Mouse (Mus musculus) macrophage (primary cell): Measurements from ENCODE around the gene B3gnt2. TPM values are rescaled to one million over a fixed set of nuclear protein-coding genes. Genes with fewer than 3 reads are reported as not detected.
A peak's percentile ranks its signal among the peaks of the same experiment; 100 is the strongest.

ENCODE experiments used
- H3K27ac ChIP-seq: fragments of 350-480 bp; formaldehyde crosslinking; 2 replicates; pipeline ENCODE4 v1.9.0; 2021
- H3K36me3 ChIP-seq: fragments of 350-480 bp; formaldehyde crosslinking; 2 replicates; pipeline ENCODE4 v1.9.0; 2021; ENCODE audit errors: inconsistent target
- H3K4me3 ChIP-seq: fragments of 350-480 bp; formaldehyde crosslinking; 2 replicates; pipeline ENCODE4 v1.9.0; 2021; ENCODE audit errors: inconsistent target
- H3K79me2 ChIP-seq: fragments of 350-480 bp; formaldehyde crosslinking; 2 replicates; pipeline ENCODE4 v1.9.0; 2021; ENCODE audit errors: inconsistent target
- WGBS: methylation state at CpG from one replicate; pipeline ENCODE4 v1.1.7; 2026; ENCODE audit warnings: inconsistent platforms; ENCODE audit not compliant: missing documents; 5-methylcytosine and 5-hydroxymethylcytosine counted together
- polyA plus RNA-seq: library from polyadenylated mRNA; stranded (reverse); fragments of 250-400 nt; gene quantifications from 3 replicates; pipeline ENCODE4 v1.2.4, GENCODE M21; 2018; ENCODE audit warnings: inconsistent platforms

B3gnt2 gene
- polyA plus RNA-seq, 1 experiment from 2014 or later: 65.2 TPM

DNA sequence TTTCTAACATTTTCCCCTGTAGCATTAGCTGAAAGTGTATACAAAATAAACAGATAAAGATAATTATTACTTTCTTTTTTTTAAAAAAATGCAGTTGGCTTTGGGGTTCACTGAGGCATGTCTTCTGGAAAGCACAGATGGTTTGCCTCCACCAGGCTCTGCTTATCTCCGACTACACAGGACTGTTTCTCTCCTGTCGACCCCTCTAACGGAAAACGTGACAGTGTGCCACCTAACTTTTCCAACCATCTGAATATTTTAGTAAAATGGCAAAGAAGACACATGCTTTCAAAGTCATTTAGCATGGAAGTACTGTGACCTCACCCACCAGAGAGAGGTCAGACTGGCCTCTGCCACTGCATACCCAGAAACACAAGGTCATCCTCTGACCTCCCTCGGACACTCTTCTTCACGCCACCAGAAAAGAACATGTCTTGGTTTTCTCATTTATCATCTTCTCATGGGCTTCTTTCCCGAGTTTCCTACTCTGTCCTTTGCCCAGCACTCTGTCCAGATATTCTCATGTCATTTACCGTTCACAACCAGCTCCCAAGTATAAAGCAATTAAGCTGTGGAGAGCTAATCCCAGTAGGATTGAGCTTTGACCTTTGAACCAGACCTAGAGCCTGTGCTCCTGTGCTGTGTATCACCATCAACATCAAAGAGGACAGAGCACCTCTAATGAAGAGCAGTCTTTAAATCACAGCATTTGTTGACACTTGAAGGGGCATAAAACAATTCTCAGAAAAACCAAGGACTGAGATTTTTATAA is 13.6 kb downstream of the B3gnt2 start:
- 87% methylated on average over 8 of the region's 8 CpGs for WGBS
- 0 out of 2 replicates have a peak overlapping the region, but pooled peaks have one; percentile 87 for H3K27ac ChIP-seq
- peaks cover 97% of the 10 kb centered on the region for H3K79me2 ChIP-seq
- H3K4me3 ChIP-seq: no peak overlapping the region
- no peaks in the 10 kb centered on the region for H3K36me3 ChIP-seq

DNA sequence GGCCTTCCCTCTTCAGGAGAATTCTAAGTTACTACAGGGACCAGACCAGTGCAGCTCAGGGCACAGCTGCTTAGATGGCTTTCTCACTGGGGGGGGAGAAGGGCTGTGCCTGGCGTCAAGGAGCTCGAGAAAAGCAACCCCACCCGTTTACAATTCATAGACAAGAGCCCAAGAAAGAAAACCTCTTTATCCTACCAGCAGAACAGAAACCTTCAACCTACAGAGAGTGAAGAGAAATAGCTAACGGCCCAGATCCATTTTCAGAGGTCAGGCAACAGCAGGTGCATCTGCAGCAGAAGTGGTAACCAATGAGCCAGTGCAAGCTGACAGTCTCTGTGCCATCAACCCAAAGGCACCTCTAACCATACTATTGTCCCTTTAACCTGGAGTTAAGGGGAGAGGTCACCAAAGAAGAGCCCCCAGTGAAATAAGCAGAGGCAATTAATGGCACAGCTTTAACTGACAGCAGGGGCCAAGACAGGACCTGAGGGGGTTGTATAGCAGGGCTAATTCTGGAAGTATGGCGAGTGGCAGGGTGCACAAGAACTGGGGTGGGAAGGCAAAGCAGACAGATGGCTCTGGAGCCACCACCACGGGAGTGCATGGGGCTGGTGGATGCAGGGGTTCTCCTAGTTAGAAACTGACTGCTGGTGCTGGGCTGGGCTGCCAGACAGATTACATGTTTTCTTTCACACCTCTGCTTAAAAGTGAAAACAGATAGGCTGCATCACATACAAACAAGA is 14.5 kb downstream of the B3gnt2 start:
- peak overlapping the region; percentile 99 for H3K27ac ChIP-seq
- WGBS: 42% methylated on average over 6 of the region's 6 CpGs
- no peaks in the 10 kb centered on the region for H3K36me3 ChIP-seq
- H3K4me3 ChIP-seq: no peak overlapping the region
- H3K79me2 ChIP-seq: peaks cover 97% of the 10 kb centered on the region

DNA sequence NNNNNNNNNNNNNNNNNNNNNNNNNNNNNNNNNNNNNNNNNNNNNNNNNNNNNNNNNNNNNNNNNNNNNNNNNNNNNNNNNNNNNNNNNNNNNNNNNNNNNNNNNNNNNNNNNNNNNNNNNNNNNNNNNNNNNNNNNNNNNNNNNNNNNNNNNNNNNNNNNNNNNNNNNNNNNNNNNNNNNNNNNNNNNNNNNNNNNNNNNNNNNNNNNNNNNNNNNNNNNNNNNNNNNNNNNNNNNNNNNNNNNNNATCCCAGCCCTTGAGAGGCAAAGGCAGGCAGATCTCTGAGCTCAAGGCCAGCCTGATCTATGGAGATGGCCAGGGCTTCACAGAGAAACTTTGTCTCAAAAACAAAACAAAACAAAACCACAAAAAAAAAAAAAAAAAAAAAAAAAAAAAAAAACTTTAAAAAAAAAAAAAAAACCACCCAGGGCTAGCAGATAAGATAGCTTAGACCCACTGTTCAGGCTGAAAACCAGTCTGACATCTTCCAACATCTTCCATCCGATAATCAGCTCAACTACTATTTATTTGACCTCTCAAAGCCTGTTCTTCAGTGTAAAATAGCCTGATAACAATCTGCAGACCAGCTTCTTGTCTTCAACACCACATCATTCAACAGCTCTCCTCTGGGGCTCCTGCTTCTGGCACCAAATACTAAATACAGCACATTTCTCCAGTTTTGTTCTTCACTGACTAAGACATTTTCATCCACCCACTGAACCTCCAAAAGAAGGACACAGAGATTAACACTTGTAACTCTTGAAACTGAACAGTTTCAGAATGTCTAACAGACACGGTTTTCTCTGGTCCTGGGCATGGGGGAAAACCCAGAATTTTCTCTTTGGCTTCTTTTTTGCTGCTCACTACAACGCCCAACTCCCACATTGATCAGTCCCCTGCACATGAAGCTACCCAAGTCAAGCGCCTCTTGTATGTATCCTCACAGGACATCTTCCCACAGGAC is 15.7 kb downstream of the B3gnt2 start:
- WGBS: 50% methylated on average over 4 of the region's 4 CpGs
- Histone ChIP-seq H3K36me3 (no peaks in the 10 kb centered on the region), H3K79me2 (peaks cover 97% of the 10 kb centered on the region), H3K4me3 (no peak overlapping the region), H3K27ac (peak overlapping the region; percentile 99)

DNA sequence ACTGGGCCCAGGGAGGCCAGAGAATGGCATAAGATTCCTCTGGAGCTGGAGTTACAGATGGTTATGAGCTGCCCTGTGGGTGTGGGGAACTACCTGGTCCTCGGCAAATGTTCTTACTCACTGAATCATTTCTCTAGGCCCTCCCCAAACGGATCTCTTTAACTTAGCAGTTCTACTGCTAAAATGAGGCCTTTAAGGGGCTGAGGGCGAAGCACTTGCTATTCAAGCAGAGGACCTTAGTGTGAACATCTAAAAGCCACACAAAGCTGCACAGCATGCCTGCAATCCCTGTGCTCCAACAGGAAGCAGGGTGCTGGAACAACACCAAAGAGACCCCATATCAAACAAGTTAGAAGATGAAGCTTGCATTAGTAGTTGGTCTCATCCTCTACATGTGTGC is 21.3 kb downstream of the B3gnt2 start:
- 0 out of 2 replicates have a peak overlapping the region, but pooled peaks have one; percentile 2 for H3K27ac ChIP-seq
- 60% methylated on average over 3 of the region's 3 CpGs for WGBS
- H3K4me3 ChIP-seq: no peak overlapping the region
- peaks cover 21% of the 10 kb centered on the region for H3K36me3 ChIP-seq
- peaks cover 97% of the 10 kb centered on the region for H3K79me2 ChIP-seq

DNA sequence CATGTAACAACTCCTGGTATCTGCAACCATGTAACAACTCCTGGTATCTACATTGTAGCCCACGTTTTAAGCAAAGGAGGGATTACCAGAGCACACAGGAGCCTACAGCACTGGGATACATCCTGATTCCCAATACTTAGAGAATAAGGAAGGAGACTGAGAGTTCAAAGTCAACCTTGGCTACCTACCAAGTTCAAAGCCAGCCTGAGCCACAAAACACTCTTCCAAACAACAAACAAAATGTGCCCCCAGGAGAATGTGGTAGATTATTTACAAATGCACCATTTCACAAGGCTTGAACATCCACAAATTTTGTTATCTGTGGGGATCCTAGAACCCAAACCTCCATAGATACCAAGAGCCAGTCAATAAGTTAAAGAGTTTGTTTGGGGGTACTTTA is 22.4 kb downstream of the B3gnt2 start:
- no peak overlapping the region for H3K4me3 ChIP-seq
- H3K79me2 ChIP-seq: peaks cover 97% of the 10 kb centered on the region
- WGBS: 67% methylated on average over 1 of the region's 1 CpGs
- peaks cover 32% of the 10 kb centered on the region for H3K36me3 ChIP-seq
- peak overlapping the region; percentile 2; the same call in 1 of the 2 replicates for H3K27ac ChIP-seq

DNA sequence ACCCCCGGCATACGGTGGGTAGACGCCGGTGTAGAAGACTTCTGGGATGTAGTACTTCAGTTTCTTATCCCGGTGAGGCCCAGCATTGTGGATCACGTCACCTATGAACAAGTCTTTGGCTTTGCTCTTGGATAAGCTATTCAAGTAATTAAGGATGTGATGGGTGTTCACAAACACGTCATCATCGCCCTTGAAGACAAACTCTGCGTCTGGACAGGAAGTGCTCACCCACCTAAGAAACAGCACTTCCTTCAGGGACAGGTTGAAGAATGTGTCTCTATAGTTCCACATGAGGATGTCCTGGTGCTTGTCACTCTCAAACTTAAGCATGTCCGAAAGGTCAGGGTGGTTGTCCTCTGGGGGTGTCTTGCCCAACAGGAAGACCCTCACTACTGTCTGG is 24.5 kb downstream of the B3gnt2 start:
- Histone ChIP-seq H3K79me2 (peaks cover 97% of the 10 kb centered on the region), H3K4me3 (no peak overlapping the region), H3K36me3 (peaks cover 34% of the 10 kb centered on the region), H3K27ac (no peak overlapping the region)
- 89% methylated on average over 10 of the region's 10 CpGs for WGBS

DNA sequence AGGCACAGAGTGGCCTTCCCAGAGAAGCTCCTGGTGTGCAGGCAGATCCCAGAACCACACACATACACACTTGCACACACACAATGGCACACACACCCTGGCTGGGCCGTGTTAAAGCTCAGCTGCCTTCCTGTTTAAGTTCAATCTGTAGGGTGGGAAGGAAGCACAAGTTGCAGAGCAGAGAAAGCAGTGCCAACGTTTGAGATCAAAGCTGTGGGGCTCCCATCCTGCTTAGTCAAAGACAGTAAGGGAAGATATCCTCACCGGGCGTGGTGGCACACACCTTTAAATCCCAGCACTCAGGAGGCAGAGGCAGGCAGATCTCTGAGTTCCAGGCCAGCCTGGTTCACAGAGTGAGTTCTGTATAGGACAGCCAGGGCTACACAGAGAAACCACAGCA is 28.2 kb downstream of the B3gnt2 start:
- Histone ChIP-seq H3K79me2 (peaks cover 60% of the 10 kb centered on the region), H3K36me3 (peaks cover 34% of the 10 kb centered on the region), H3K27ac (no peak overlapping the region), H3K4me3 (no peak overlapping the region)
- 60% methylated on average over 3 of the region's 4 CpGs for WGBS

DNA sequence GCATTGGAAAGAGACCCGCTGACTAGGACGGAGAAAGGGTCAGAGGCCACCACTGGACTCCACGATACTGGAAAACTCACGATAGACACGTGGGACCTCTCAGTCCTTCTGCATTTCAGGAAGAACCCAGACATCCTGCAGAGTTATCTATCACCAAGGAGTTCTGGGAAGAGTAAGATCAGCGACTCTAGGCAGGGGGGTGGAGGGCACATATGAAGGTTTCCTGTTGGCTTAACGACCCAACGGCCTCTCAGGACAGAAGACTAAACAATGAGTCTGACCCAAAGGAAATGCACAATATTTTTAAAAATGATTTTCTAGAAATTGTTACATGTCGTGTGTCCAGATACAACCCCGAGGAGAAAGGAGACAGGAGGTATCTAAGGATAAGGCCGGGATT is 28.8 kb downstream of the B3gnt2 start:
- Histone ChIP-seq H3K79me2 (peaks cover 53% of the 10 kb centered on the region), H3K36me3 (peaks cover 32% of the 10 kb centered on the region), H3K27ac (no peak overlapping the region), H3K4me3 (no peak overlapping the region)
- WGBS: 84% methylated on average over 11 of the region's 11 CpGs

DNA sequence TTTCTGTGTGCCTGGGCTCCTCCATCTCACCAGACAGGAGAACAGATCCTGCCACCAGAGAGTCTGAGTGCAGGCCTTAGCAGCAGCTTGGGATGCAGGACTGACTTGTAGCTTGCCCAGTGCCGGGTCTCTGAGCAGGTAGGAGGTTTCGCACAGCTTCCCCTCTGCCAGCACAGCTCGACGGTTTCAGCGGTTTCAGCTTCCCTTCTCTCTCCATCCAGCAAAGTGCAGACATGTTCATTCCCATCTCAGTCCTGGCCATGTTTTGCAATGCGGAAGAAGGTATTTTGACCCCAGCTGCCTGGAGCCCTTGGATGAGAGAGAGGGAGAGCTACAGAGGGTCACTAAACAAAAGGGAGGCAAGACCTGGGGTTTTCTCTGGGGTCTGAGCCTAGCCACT is 30.1 kb downstream of the B3gnt2 start:
- Histone ChIP-seq H3K27ac (no peak overlapping the region), H3K4me3 (no peak overlapping the region), H3K79me2 (peaks cover 41% of the 10 kb centered on the region), H3K36me3 (peaks cover 19% of the 10 kb centered on the region)
- 59% methylated on average over 6 of the region's 6 CpGs for WGBS

DNA sequence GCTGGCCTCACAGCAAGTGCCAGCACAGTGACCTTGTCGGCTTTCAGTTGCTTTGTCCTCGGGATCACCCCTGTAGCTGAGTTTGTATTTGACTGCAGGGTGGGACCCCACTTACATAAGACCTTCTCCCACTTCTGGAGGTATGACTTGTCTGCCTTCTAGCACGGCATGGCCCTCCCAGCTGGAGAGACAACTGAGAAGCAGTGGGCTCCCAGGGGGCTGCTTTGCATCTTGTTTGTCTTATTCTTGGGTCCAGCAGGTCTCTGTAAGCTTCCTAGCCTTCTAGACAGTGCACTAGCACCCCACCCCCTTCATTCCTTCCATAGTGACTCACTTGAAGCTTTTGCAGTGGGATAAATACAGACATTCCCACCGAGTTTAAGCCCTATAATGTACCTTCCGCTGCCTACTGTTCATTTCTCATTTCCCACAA is 30.6 kb downstream of the B3gnt2 start:
- Histone ChIP-seq H3K79me2 (peaks cover 36% of the 10 kb centered on the region), H3K36me3 (peaks cover 18% of the 10 kb centered on the region), H3K4me3 (no peak overlapping the region), H3K27ac (no peak overlapping the region)
- WGBS: 90% methylated on average over 5 of the region's 5 CpGs

DNA sequence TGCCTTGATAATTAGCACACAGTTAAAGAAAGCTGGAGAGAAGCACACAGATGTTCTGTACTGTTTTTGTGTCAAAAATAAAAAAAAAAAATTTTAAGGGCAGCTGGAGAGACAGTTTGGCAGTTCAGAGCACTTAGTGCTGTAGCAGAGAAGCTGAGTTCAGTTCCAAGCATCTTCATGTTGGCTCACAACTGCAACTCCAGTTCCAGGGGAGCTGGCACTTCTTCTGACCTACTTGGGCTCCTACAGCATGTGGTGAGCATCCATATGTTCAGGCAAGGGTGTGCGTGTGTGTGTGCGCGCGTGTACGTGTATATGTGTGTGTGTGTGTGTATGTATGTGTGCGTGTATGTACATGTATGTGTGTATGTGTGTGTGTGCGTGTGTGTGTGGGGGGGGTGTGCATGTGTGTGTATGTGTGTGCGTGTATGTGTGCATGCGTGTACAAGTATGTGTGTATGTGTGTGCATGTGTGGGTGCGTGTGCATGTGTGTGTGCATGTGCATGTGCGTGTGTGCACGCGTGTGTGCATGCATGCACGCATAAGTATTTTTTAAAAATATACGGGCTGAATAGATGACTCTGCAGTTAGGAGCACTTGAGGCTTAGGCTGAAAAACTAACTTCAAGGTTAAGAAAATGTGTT is 31.7 kb downstream of the B3gnt2 start:
- 96% methylated on average over 15 of the region's 15 CpGs for WGBS
- Histone ChIP-seq H3K36me3 (peaks cover 9% of the 10 kb centered on the region), H3K4me3 (no peak overlapping the region), H3K79me2 (peaks cover 25% of the 10 kb centered on the region), H3K27ac (no peak overlapping the region)

DNA sequence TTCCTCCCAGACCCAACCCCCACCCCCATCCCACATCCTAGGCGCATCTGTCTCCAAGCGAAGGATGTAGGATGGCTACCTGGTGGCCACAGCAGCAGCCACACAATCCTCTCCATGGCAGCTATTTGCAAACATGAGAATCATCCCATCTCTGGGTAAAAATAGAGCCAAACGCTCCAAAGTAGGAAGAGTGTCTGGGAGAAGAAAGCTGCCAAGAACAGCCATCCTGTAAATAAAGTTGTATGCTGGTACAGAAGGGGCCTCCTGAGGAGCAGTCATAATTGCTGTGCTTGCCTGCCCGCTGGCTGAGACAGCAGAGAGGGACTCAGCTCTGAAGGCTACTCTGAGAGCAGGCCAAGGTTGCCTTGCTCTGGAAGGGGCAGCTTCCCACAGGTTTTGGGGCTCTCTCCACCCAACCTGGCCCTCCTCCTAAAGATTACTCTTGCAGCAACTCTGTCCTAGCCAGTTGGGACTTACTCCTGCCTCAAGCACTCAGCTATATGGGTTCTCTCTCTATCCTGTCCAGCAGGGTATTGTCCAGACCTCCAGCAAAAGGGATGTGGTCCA is 33.2 kb downstream of the B3gnt2 start:
- Histone ChIP-seq H3K4me3 (no peak overlapping the region), H3K27ac (no peak overlapping the region), H3K79me2 (peaks cover 10% of the 10 kb centered on the region), H3K36me3 (no peaks in the 10 kb centered on the region)
- WGBS: 97% methylated on average over 4 of the region's 4 CpGs

DNA sequence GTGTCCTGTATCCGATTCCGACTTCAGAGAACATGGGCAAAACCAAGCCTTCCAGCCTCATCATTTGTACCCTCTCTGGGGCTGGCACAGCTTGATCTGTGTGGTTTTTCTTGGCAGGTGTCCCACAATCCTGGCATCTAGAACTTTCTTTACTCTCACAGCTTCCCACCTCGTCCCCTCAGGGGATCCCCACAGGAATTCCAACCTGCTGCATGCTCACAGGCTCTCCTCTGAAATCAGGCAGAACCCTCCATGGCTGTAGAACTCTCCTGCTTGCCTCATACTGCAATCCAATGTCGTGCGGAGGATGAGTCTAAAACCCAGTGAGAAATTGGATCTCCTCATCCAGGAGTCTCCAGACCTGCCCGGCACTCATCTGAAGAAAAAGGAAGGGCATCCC is 34.1 kb downstream of the B3gnt2 start:
- H3K79me2 ChIP-seq: peaks cover under 1% of the 10 kb centered on the region; the same call in 1 of the 2 replicates
- no peak overlapping the region for H3K27ac ChIP-seq
- H3K36me3 ChIP-seq: no peaks in the 10 kb centered on the region
- WGBS: 97% methylated on average over 6 of the region's 6 CpGs
- no peak overlapping the region for H3K4me3 ChIP-seq

DNA sequence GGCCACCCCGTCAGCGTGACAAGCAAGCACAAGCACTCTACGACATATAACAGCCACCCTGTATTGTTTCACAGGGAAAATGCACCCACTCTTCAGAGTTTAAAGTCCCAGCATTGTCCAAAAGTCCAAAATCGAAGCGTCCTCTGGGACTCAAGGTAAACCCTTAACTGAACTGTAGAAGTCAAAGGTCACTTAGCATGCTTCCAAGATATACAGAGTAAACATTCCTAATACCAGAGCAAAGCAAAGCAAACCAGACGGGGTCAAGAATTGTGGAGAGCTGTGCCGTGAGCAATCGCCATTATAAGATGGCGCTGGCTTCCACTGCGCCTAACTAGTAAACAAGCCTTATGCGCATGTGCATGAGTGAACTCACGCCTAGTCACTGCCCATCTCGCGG is 34.7 kb downstream of the B3gnt2 start:
- no peak overlapping the region for H3K27ac ChIP-seq
- H3K4me3 ChIP-seq: no peak overlapping the region
- 96% methylated on average over 5 of the region's 14 CpGs for WGBS
- H3K36me3 ChIP-seq: no peaks in the 10 kb centered on the region
- H3K79me2 ChIP-seq: no peaks in the 10 kb centered on the region
